Mouse (Mus musculus): ENCODE results near the gene Ninj1. TPM values are rescaled to one million over a fixed set of nuclear protein-coding genes. Genes with fewer than 3 reads are reported as not detected.

The Ninj1 gene
- polyA plus RNA-seq, 1 experiment from 2014 or later = 51.3 TPM

- DNase-seq (ENCODE audit: low spot score) = no peak
- Histone ChIP-seq H3K27ac (no peak overlapping the region), H3K36me3 (no peaks in the 10 kb centered on the region), H3K4me3 (no peak overlapping the region), H3K9me3 (0 out of 2 replicates have a peak, but pooled peaks cover 3% of the 10 kb centered on the region), H3K4me1 (0 out of 2 replicates have a peak, but pooled peaks cover 6% of the 10 kb centered on the region), H3K27me3 (ENCODE audit: insufficient read depth, poor library complexity, severe bottlenecking) (peaks cover 31% of the 10 kb centered on the region)
- WGBS = 8% methylated on average over 10 of the region's 10 CpGs
Observed at GRCm38 (mm10) chr13:49224314-49224713, 37.0 kb downstream of the Ninj1 start.

DNA sequence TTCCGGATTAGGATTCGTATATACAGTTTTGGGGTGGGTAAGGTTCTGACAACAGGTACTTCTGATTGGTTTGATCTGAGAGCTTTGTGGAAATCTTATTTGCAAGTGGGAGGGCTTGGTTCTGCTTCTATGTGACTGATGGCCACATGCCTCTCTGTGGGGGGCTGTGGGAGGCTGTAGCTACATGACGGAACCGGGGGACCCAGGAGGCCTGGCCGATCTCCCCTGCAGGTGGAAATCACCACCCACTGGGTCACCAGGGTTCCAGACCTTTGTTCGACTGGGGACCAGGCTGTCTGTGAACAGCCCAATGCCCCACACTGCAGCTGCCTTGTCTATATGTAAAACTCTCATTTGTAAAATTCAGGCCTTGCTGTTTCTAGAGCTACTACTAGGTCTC is 37.4 kb downstream of the Ninj1 start:
- Histone ChIP-seq H3K9me3 (0 out of 2 replicates have a peak, but pooled peaks cover 3% of the 10 kb centered on the region), H3K4me3 (no peak overlapping the region), H3K36me3 (no peaks in the 10 kb centered on the region), H3K4me1 (0 out of 2 replicates have a peak, but pooled peaks cover 6% of the 10 kb centered on the region), H3K27ac (no peak overlapping the region), H3K27me3 (ENCODE audit: insufficient read depth, poor library complexity, severe bottlenecking) (peaks cover 31% of the 10 kb centered on the region)
- no peak for DNase-seq (ENCODE audit: low spot score)
- 15% methylated on average over 6 of the region's 6 CpGs for WGBS

DNA sequence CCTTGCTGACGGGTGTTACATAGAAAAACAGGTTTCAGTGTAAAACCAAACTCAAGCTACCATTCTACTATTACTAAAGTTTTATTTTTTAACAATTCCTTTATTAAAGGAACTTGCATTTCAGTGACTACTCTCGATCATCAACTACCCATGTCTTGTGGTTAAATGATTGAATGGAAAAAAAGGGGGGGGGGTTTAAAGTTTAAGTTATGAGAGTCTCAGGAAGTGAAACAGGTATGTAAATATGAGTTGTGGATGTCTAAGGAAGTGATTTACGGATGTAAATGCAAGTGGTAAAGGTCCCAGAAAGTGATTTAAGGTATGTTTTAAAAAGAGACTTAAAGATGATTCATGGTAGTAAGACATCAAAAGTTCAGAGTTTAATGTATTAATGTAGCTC is 37.9 kb downstream of the Ninj1 start:
- no peak for DNase-seq (ENCODE audit: low spot score)
- Histone ChIP-seq H3K27ac (no peak overlapping the region), H3K4me1 (0 out of 2 replicates have a peak, but pooled peaks cover 6% of the 10 kb centered on the region), H3K9me3 (0 out of 2 replicates have a peak, but pooled peaks cover 3% of the 10 kb centered on the region), H3K27me3 (ENCODE audit: insufficient read depth, poor library complexity, severe bottlenecking) (peaks cover 31% of the 10 kb centered on the region), H3K4me3 (no peak overlapping the region), H3K36me3 (no peaks in the 10 kb centered on the region)
- WGBS = 53% methylated on average over 3 of the region's 3 CpGs

DNA sequence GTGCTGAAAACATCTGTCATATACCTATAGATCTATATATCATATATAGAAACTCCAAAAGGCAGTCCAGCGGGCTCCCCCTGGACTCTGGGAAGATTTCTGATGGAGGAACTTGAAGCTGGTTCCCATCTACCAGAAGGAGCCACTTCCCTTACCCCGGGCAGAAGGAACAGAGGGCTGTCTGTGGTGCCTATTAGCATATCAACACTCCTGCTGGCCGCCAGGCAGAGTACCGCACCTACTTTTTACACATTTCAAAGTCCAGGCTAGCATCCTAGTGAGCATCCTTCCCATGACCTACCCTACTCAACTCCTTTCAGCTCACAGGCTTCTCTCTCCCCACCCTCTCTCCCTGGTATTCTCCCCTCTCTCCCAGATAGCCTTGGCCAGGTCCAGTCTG is 38.3 kb downstream of the Ninj1 start:
- H3K27me3 ChIP-seq (ENCODE audit: insufficient read depth, poor library complexity, severe bottlenecking) = peaks cover 31% of the 10 kb centered on the region
- H3K4me3 ChIP-seq = no peak overlapping the region
- no peaks in the 10 kb centered on the region for H3K36me3 ChIP-seq
- 0 out of 2 replicates have a peak, but pooled peaks cover 6% of the 10 kb centered on the region for H3K4me1 ChIP-seq
- 0 out of 2 replicates have a peak, but pooled peaks cover 3% of the 10 kb centered on the region for H3K9me3 ChIP-seq
- H3K27ac ChIP-seq = no peak overlapping the region
- 17% methylated on average over 4 of the region's 4 CpGs for WGBS
- no peak for DNase-seq (ENCODE audit: low spot score)

GRCm38 (mm10) chr13:49233792-49234572 is 46.7 kb downstream of the Ninj1 start:
- no peak for DNase-seq (ENCODE audit: low spot score)
- Histone ChIP-seq H3K4me3 (no peak overlapping the region), H3K27me3 (ENCODE audit: insufficient read depth, poor library complexity, severe bottlenecking) (0 out of 2 replicates have a peak, but pooled peaks cover 3% of the 10 kb centered on the region), H3K36me3 (no peaks in the 10 kb centered on the region), H3K4me1 (no peaks in the 10 kb centered on the region), H3K27ac (no peak overlapping the region), H3K9me3 (no peaks in the 10 kb centered on the region)
- WGBS = 89% methylated on average over 8 of the region's 8 CpGs

DNA sequence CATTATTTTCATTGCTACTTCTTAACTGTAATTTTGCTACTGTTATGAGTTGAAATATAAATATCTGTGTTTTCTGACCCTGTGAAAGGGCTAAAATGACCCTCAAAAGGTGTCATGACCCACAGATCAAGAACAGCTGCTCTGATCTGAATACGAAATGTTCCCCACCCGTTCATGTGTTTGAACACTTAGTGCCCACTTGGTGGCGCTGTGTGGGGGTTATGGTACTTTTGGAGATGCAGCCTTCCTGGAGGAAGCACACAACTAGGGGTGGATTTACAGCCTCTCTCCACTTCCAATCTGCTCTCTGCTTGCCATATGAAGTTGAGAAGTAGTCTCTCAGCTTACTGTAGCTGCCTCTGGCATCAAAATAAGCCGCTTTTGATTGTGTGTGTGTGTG is 47.4 kb downstream of the Ninj1 start:
- no peaks in the 10 kb centered on the region for H3K9me3 ChIP-seq
- no peak overlapping the region for H3K27ac ChIP-seq
- no peaks in the 10 kb centered on the region for H3K36me3 ChIP-seq
- no peak overlapping the region for H3K4me3 ChIP-seq
- 94% methylated on average over 4 of the region's 4 CpGs for WGBS
- H3K4me1 ChIP-seq = no peaks in the 10 kb centered on the region
- no peak for DNase-seq (ENCODE audit: low spot score)
- H3K27me3 ChIP-seq (ENCODE audit: insufficient read depth, poor library complexity, severe bottlenecking) = 0 out of 2 replicates have a peak, but pooled peaks cover 3% of the 10 kb centered on the region

- Histone ChIP-seq H3K27ac (no peak overlapping the region; the same call in 1 of the 2 replicates), H3K9me3 (no peaks in the 10 kb centered on the region), H3K4me1 (peaks cover 4% of the 10 kb centered on the region; the same call in 1 of the 2 replicates), H3K36me3 (no peaks in the 10 kb centered on the region), H3K4me3 (no peak overlapping the region), H3K27me3 (ENCODE audit: insufficient read depth, poor library complexity, severe bottlenecking) (0 out of 2 replicates have a peak, but pooled peaks cover 3% of the 10 kb centered on the region)
- WGBS = 82% methylated on average over 8 of the region's 8 CpGs
- DNase-seq (ENCODE audit: low spot score) = no peak
Observed at GRCm38 (mm10) chr13:49237617-49238016, 50.3 kb downstream of the Ninj1 start.

- Histone ChIP-seq H3K4me3 (no peak overlapping the region), H3K27me3 (ENCODE audit: insufficient read depth, poor library complexity, severe bottlenecking) (0 out of 2 replicates have a peak, but pooled peaks cover 3% of the 10 kb centered on the region), H3K36me3 (no peaks in the 10 kb centered on the region), H3K27ac (no peak overlapping the region), H3K4me1 (peaks cover 8% of the 10 kb centered on the region; the same call in 1 of the 2 replicates), H3K9me3 (no peaks in the 10 kb centered on the region)
- DNase-seq (ENCODE audit: low spot score) = no peak
- WGBS = 90% methylated on average over 8 of the region's 8 CpGs
Observed at GRCm38 (mm10) chr13:49238737-49239136, 51.5 kb downstream of the Ninj1 start.

GRCm38 (mm10) chr13:49242321-49243065 is 55.2 kb downstream of the Ninj1 start:
- H3K27ac ChIP-seq = no peak overlapping the region
- peaks cover 9% of the 10 kb centered on the region; the same call in 1 of the 2 replicates for H3K4me1 ChIP-seq
- 52% methylated on average over 9 of the region's 9 CpGs for WGBS
- H3K4me3 ChIP-seq = no peak overlapping the region
- peaks cover 38% of the 10 kb centered on the region for H3K27me3 ChIP-seq (ENCODE audit: insufficient read depth, poor library complexity, severe bottlenecking)
- no peak for DNase-seq (ENCODE audit: low spot score)
- H3K9me3 ChIP-seq = no peaks in the 10 kb centered on the region
- H3K36me3 ChIP-seq = no peaks in the 10 kb centered on the region

- Histone ChIP-seq H3K27ac (no peak overlapping the region), H3K36me3 (no peaks in the 10 kb centered on the region), H3K9me3 (no peaks in the 10 kb centered on the region), H3K27me3 (ENCODE audit: insufficient read depth, poor library complexity, severe bottlenecking) (peaks cover 44% of the 10 kb centered on the region), H3K4me3 (no peak overlapping the region), H3K4me1 (peaks cover 19% of the 10 kb centered on the region)
- no peak for DNase-seq (ENCODE audit: low spot score)
- 76% methylated on average over 2 of the region's 2 CpGs for WGBS
Observed at GRCm38 (mm10) chr13:49243492-49243891, 56.2 kb downstream of the Ninj1 start.

DNA sequence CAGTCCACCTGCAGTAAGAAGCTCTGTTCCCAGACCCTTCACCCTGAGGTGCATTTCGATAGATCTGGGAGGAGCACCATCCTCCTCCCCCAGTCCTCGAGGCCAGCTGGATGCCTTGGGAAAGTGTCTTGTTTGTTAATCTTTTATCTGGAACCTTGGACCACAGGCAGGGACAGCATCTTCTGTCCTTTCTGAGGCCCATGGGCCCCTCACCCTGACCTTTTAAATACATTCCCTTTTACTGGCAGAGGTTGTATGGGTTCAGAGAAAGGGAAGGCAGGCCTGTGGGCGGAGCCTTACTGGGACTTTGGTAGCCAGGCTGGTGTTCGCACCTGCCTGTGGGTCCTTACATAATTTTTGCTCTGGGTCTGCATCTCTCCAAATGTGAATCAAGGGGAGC is 58.0 kb downstream of the Ninj1 start:
- H3K4me3 ChIP-seq = no peak overlapping the region
- no peak overlapping the region for H3K27ac ChIP-seq
- 64% methylated on average over 4 of the region's 4 CpGs for WGBS
- no peaks in the 10 kb centered on the region for H3K36me3 ChIP-seq
- H3K4me1 ChIP-seq = peaks cover 23% of the 10 kb centered on the region
- peaks cover 57% of the 10 kb centered on the region for H3K27me3 ChIP-seq (ENCODE audit: insufficient read depth, poor library complexity, severe bottlenecking)
- no peak for DNase-seq (ENCODE audit: low spot score)
- H3K9me3 ChIP-seq = no peaks in the 10 kb centered on the region
